Mouse (Mus musculus) ES-Bruce4 (cell line): ENCODE measurements around the gene Bcl11b.

Source experiments
- CTCF ChIP-seq: IDR thresholded peaks from one replicate; pipeline ENCODE4 v1.8.1; 2011; ENCODE audit warnings: low read depth, low read length
- POLR2A ChIP-seq: IDR thresholded peaks from one replicate; pipeline ENCODE4 v1.8.1; 2011; ENCODE audit warnings: low read length; ENCODE audit not compliant: insufficient read depth

GRCm38 (mm10) chr12:107998746-107999145 is 4.7 kb downstream of the Bcl11b start:
- TF ChIP-seq CTCF (peak; percentile 96), POLR2A (no peak)
